Mouse (Mus musculus) ES-E14 (cell line): ENCODE data around the gene Upk1b.

ENCODE experiments used
- CHD2 ChIP-seq: IDR thresholded peaks from 2 replicates; pipeline ENCODE4 v1.6.1; 2014; ENCODE audit warnings: mild to moderate bottlenecking, low read depth, low read length, inconsistent platforms
- MAFK ChIP-seq: IDR thresholded peaks from 2 replicates; pipeline ENCODE4 v1.6.1; 2014; ENCODE audit warnings: mild to moderate bottlenecking, low read depth, low read length, inconsistent platforms; ENCODE audit not compliant: insufficient read depth
- ZC3H11A ChIP-seq: IDR thresholded peaks from 2 replicates; pipeline ENCODE4 v1.6.1; 2012; ENCODE audit warnings: low read depth, mild to moderate bottlenecking, inconsistent platforms, low read length, borderline replicate concordance

GRCm38 (mm10) chr16:38810196-38810595 is 10.1 kb upstream of the Upk1b start:
- no peak for TF ChIP-seq ZC3H11A
- TF ChIP-seq MAFK: no peak
- no peak for TF ChIP-seq CHD2
